Mouse (Mus musculus) Patski (cell line): ENCODE results near the gene 1110004F10Rik. TPM values are rescaled to one million over a fixed set of nuclear protein-coding genes. Genes with fewer than 3 reads are reported as not detected.

ENCODE experiments used
- ATAC-seq: fragments of 100-300 bp; one replicate; pipeline ENCODE4 v1.8.0; 2021
- CTCF ChIA-PET: fragments of 350-600 bp; sonication (Branson Sonifier 250); formaldehyde crosslinking; loops from one replicate; lab custom pipeline; 2022; ENCODE audit warnings: inconsistent platforms; lab: Charles Lee
- POLR2A ChIA-PET: fragments of 350-600 bp; sonication (Branson Sonifier 250); formaldehyde crosslinking; loops from one replicate; lab custom pipeline; 2022; ENCODE audit warnings: antibody characterized with exemption, inconsistent platforms; lab: Charles Lee
- DNase-seq: peaks from one replicate; pipeline ENCODE4 v3.0.0-alpha.2; 2011; ENCODE audit warnings: low read depth, low spot score
- H3K27me3 ChIP-seq: fragments of 371-371 bp; one replicate; pipeline ENCODE4 v1.5.1; 2021
- CTCF ChIP-seq: fragments of 100-300 bp; IDR thresholded peaks from one replicate; pipeline ENCODE4 v1.5.1; 2021
- in situ Hi-C: fragments of 300-500 bp; cut with MboI; formaldehyde crosslinking; loops from 3 replicates; pipeline ENCODE4 v1.11.1; 2018; ENCODE audit warnings: low pct_unique_long_range_greater_than_20kb, mixed read lengths
- polyA plus RNA-seq: library from polyadenylated mRNA; unstranded; gene quantifications from one replicate; pipeline ENCODE4 v1.2.3, GENCODE M21; 2021

The 1110004F10Rik gene
- polyA plus RNA-seq, 1 experiment from 2014 or later = 176 TPM

- ChIA-PET CTCF (interaction anchor here (0.6 kb wide), 1 partner anchor 12 kb away, joined by 5 read pairs; no protein-coding TSS in a partner anchor), POLR2A (interaction anchor here (0.6 kb wide), 1 partner anchor 406 kb away, joined by 3 read pairs; no protein-coding TSS in a partner anchor)
- peak; percentile 83 for DNase-seq
- in situ Hi-C loops = no loop called here
- peaks cover 5% of the 10 kb centered on the region for H3K27me3 ChIP-seq
- TF ChIP-seq CTCF = no peak
- ATAC-seq = peak; percentile 97
Measured at GRCm38 (mm10) chr7:116092710-116093465, 53.7 kb downstream of the 1110004F10Rik start.

GRCm38 (mm10) chr7:116093466-116093850 is 54.3 kb downstream of the 1110004F10Rik start:
- DNase-seq (no peak), ATAC-seq (peak; percentile 78)
- CTCF ChIA-PET = interaction anchor here (1.1 kb wide), 1 partner anchor 18 kb away, joined by 3 read pairs; no protein-coding TSS in a partner anchor
- H3K27me3 ChIP-seq = peaks cover 4% of the 10 kb centered on the region
- in situ Hi-C loops = no loop called here
- POLR2A ChIA-PET = no interaction called here
- peak; percentile 52 for TF ChIP-seq CTCF

GRCm38 (mm10) chr7:116099952-116100528 is 60.8 kb downstream of the 1110004F10Rik start:
- no peaks in the 10 kb centered on the region for H3K27me3 ChIP-seq
- no peak for TF ChIP-seq CTCF
- in situ Hi-C loops = no loop called here
- ChIA-PET POLR2A (no interaction called here), CTCF (no interaction called here)
- no peak for DNase-seq
- ATAC-seq = peak; percentile 54

GRCm38 (mm10) chr7:116103091-116103490 is 63.9 kb downstream of the 1110004F10Rik start:
- in situ Hi-C loops = no loop called here
- DNase-seq (no peak), ATAC-seq (no peak)
- TF ChIP-seq CTCF = no peak
- no peaks in the 10 kb centered on the region for H3K27me3 ChIP-seq
- ChIA-PET CTCF (no interaction called here), POLR2A (no interaction called here)

- in situ Hi-C loops = no loop called here
- ChIA-PET CTCF (interaction anchor here (1.1 kb wide), 1 partner anchor 17 kb away, joined by 3 read pairs; no protein-coding TSS in a partner anchor), POLR2A (no interaction called here)
- no peak for ATAC-seq
- H3K27me3 ChIP-seq = no peaks in the 10 kb centered on the region
- TF ChIP-seq CTCF = no peak
- no peak for DNase-seq
Measured at GRCm38 (mm10) chr7:116110661-116111060, 71.5 kb downstream of the 1110004F10Rik start.

GRCm38 (mm10) chr7:116111546-116111945 is 72.3 kb downstream of the 1110004F10Rik start:
- in situ Hi-C loops = no loop called here
- ChIA-PET POLR2A (no interaction called here), CTCF (interaction anchor here (1.1 kb wide), 1 partner anchor 18 kb away, joined by 3 read pairs; no protein-coding TSS in a partner anchor)
- no peaks in the 10 kb centered on the region for H3K27me3 ChIP-seq
- DNase-seq = peak; percentile 35
- TF ChIP-seq CTCF = no peak
- ATAC-seq = peak; percentile 85

- DNase-seq (no peak), ATAC-seq (no peak)
- TF ChIP-seq CTCF = no peak
- in situ Hi-C loops = no loop called here
- POLR2A ChIA-PET = interaction anchor here (0.8 kb wide), 1 partner anchor 9 kb away, joined by 4 read pairs; no protein-coding TSS in a partner anchor
- no peaks in the 10 kb centered on the region for H3K27me3 ChIP-seq
- CTCF ChIA-PET = interaction anchor here (0.9 to 1.6 kb wide), 2 partner anchors 19 to 132 kb away, joined by 3 read pairs; no protein-coding TSS in a partner anchor
Measured at GRCm38 (mm10) chr7:116115216-116115930, 76.2 kb downstream of the 1110004F10Rik start.

GRCm38 (mm10) chr7:116115991-116116390 is 76.8 kb downstream of the 1110004F10Rik start:
- ATAC-seq (no peak), DNase-seq (no peak)
- POLR2A ChIA-PET = interaction anchor here (0.8 kb wide), 1 partner anchor 8 kb away, joined by 4 read pairs; no protein-coding TSS in a partner anchor
- CTCF ChIA-PET = interaction anchor here (0.9 to 1.6 kb wide), 2 partner anchors 18 to 132 kb away, joined by 3 read pairs; no protein-coding TSS in a partner anchor
- no peaks in the 10 kb centered on the region for H3K27me3 ChIP-seq
- no peak for TF ChIP-seq CTCF
- in situ Hi-C loops = no loop called here

- ATAC-seq = no peak
- POLR2A ChIA-PET = no interaction called here
- DNase-seq = no peak
- CTCF ChIA-PET = no interaction called here
- TF ChIP-seq CTCF = no peak
- in situ Hi-C loops = no loop called here
- H3K27me3 ChIP-seq = no peaks in the 10 kb centered on the region
Measured at GRCm38 (mm10) chr7:116119306-116119857, 80.2 kb downstream of the 1110004F10Rik start.

GRCm38 (mm10) chr7:116120737-116121136 is 81.5 kb downstream of the 1110004F10Rik start:
- no peak for TF ChIP-seq CTCF
- no peak for DNase-seq
- POLR2A ChIA-PET = no interaction called here

More at GRCm38 (mm10) chr7:116120737-116121136, 81.5 kb downstream of the 1110004F10Rik start:
- CTCF ChIA-PET = no interaction called here
- H3K27me3 ChIP-seq = no peaks in the 10 kb centered on the region
- no peak for ATAC-seq
- in situ Hi-C loops = no loop called here
